Mouse (Mus musculus): ENCODE data around the gene Mfng. TPM values are rescaled to one million over a fixed set of nuclear protein-coding genes. Genes with fewer than 3 reads are reported as not detected.

Gene Mfng
- polyA plus RNA-seq, 2 experiments, result 2.9 to 3.4 TPM

- 29% methylated on average over 3 of the region's 3 CpGs for WGBS (ENCODE audit: insufficient replicate concordance)
- ATAC-seq (ENCODE audit: insufficient read depth) (no peak), DNase-seq (ENCODE audit: low read depth in 3 of 3, low spot score in 3 of 3) (no peak)
- no peak overlapping the region for H3K27ac ChIP-seq
- no peak overlapping the region for H3K4me3 ChIP-seq (ENCODE audit: insufficient read depth in 1 of 2, low read depth in 2 of 2, low read length in 2 of 2)
- H3K9me3 ChIP-seq (ENCODE audit: control insufficient read depth, low read length), result no peaks in the 10 kb centered on the region
- H3K9ac ChIP-seq (replicated peaks), result no peak overlapping the region
- H3K4me2 ChIP-seq (ENCODE audit: low read depth), result no peak overlapping the region
- no peaks in the 10 kb centered on the region for H3K4me1 ChIP-seq (replicated peaks; ENCODE audit: control insufficient read depth in 2 of 2, insufficient read depth in 2 of 2, low read length in 1 of 2)
- no peak for TF ChIP-seq CTCF (IDR thresholded peaks at IDR 0.05; ENCODE audit: low read depth)
- no peak for TF ChIP-seq EP300 (IDR thresholded peaks at IDR 0.05; ENCODE audit: low read depth)
- no peaks in the 10 kb centered on the region; the same call in 1 of the 2 replicates for H3K27me3 ChIP-seq (ENCODE audit: control insufficient read depth, insufficient read depth, low read length)
- no peaks in the 10 kb centered on the region for H3K36me3 ChIP-seq (replicated peaks; ENCODE audit: control insufficient read depth, insufficient read depth, low read depth)
These were observed 66.6 kb downstream of the Mfng start for GRCm38 (mm10) chr15:78706630-78707029.

Other genes starting within 250 kb of the Mfng start
- 4.1 and 4.6 TPM in 2 replicates for gene C1qtnf6, start 242.1 kb downstream of the Mfng start, polyA plus RNA-seq (2012; rRNA removed)
- gene C1qtnf6, start 242.1 kb downstream of the Mfng start, polyA plus RNA-seq (2014; fragmentation: Nextera tagmentation; extraction: Ambion mirVana), result 4.7 and 5.0 TPM in 2 replicates
- gene Sstr3, start 228.8 kb downstream of the Mfng start, polyA plus RNA-seq (2012; rRNA removed), result 0.01 and 0.02 TPM in 2 replicates
- gene Sstr3, start 228.8 kb downstream of the Mfng start, polyA plus RNA-seq (2014; fragmentation: Nextera tagmentation; extraction: Ambion mirVana), result 0.03 TPM in 1 of 2 replicates, not detected in the other
- 57.5 and 69.6 TPM in 2 replicates for gene Rac2, start 200.7 kb downstream of the Mfng start, polyA plus RNA-seq (2012; rRNA removed)
- gene Rac2, start 200.7 kb downstream of the Mfng start, polyA plus RNA-seq (2014; fragmentation: Nextera tagmentation; extraction: Ambion mirVana), result 108 and 117 TPM in 2 replicates
- gene Cyth4, start 176.4 kb downstream of the Mfng start, polyA plus RNA-seq (2012; rRNA removed), result 6.4 and 7.6 TPM in 2 replicates
- 4.3 and 4.9 TPM in 2 replicates for gene Cyth4, start 176.4 kb downstream of the Mfng start, polyA plus RNA-seq (2014; fragmentation: Nextera tagmentation; extraction: Ambion mirVana)
- not detected in 2 replicates for gene Elfn2, start 54.7 kb downstream of the Mfng start, polyA plus RNA-seq (2012; rRNA removed)
- 0.04 TPM in 1 of 2 replicates, not detected in the other for gene Elfn2, start 54.7 kb downstream of the Mfng start, polyA plus RNA-seq (2014; fragmentation: Nextera tagmentation; extraction: Ambion mirVana)
- gene Card10, start 29.6 kb upstream of the Mfng start, polyA plus RNA-seq (2012; rRNA removed), result 2.2 and 2.5 TPM in 2 replicates
- gene Card10, start 29.6 kb upstream of the Mfng start, polyA plus RNA-seq (2014; fragmentation: Nextera tagmentation; extraction: Ambion mirVana), result 1.1 and 1.3 TPM in 2 replicates
- 8.1 and 10.1 TPM in 2 replicates for gene Cdc42ep1, start 69.1 kb upstream of the Mfng start, polyA plus RNA-seq (2012; rRNA removed)
- gene Cdc42ep1, start 69.1 kb upstream of the Mfng start, polyA plus RNA-seq (2014; fragmentation: Nextera tagmentation; extraction: Ambion mirVana), result 7.8 and 8.6 TPM in 2 replicates
- 8.7 and 9.8 TPM in 2 replicates for gene Lgals2, start 82.1 kb upstream of the Mfng start, polyA plus RNA-seq (2012; rRNA removed)
- gene Lgals2, start 82.1 kb upstream of the Mfng start, polyA plus RNA-seq (2014; fragmentation: Nextera tagmentation; extraction: Ambion mirVana), result 14.0 and 15.0 TPM in 2 replicates
- 16.6 and 19.1 TPM in 2 replicates for gene Gga1, start 103.7 kb upstream of the Mfng start, polyA plus RNA-seq (2012; rRNA removed)
- gene Gga1, start 103.7 kb upstream of the Mfng start, polyA plus RNA-seq (2014; fragmentation: Nextera tagmentation; extraction: Ambion mirVana), result 13.6 and 15.6 TPM in 2 replicates
- 0.03 and 0.17 TPM in 2 replicates for gene Gm49510, start 126.2 kb upstream of the Mfng start, polyA plus RNA-seq (2012; rRNA removed)
- gene Gm49510, start 126.2 kb upstream of the Mfng start, polyA plus RNA-seq (2014; fragmentation: Nextera tagmentation; extraction: Ambion mirVana), result 0.10 and 0.13 TPM in 2 replicates
- gene Sh3bp1, start 126.3 kb upstream of the Mfng start, polyA plus RNA-seq (2012; rRNA removed), result 22.2 and 23.2 TPM in 2 replicates
- gene Sh3bp1, start 126.3 kb upstream of the Mfng start, polyA plus RNA-seq (2014; fragmentation: Nextera tagmentation; extraction: Ambion mirVana), result 13.3 and 15.3 TPM in 2 replicates
- 9.3 and 9.7 TPM in 2 replicates for gene Pdxp, start 140.4 kb upstream of the Mfng start, polyA plus RNA-seq (2012; rRNA removed)
- 6.4 and 7.8 TPM in 2 replicates for gene Pdxp, start 140.4 kb upstream of the Mfng start, polyA plus RNA-seq (2014; fragmentation: Nextera tagmentation; extraction: Ambion mirVana)
- 447 and 459 TPM in 2 replicates for gene Lgals1, start 153.2 kb upstream of the Mfng start, polyA plus RNA-seq (2012; rRNA removed)
- gene Lgals1, start 153.2 kb upstream of the Mfng start, polyA plus RNA-seq (2014; fragmentation: Nextera tagmentation; extraction: Ambion mirVana), result 641 and 675 TPM in 2 replicates
- gene Nol12, start 161.5 kb upstream of the Mfng start, polyA plus RNA-seq (2012; rRNA removed), result 7.9 and 17.5 TPM in 2 replicates
- gene Nol12, start 161.5 kb upstream of the Mfng start, polyA plus RNA-seq (2014; fragmentation: Nextera tagmentation; extraction: Ambion mirVana), result 31.9 and 32.7 TPM in 2 replicates
- 16.1 and 17.0 TPM in 2 replicates for gene Triobp, start 174.2 kb upstream of the Mfng start, polyA plus RNA-seq (2012; rRNA removed)
- 12.3 and 13.6 TPM in 2 replicates for gene Triobp, start 174.2 kb upstream of the Mfng start, polyA plus RNA-seq (2014; fragmentation: Nextera tagmentation; extraction: Ambion mirVana)

All from liver, embryonic 14.5 days (tissue).